Mouse (Mus musculus): Measurements from ENCODE around the gene Pkp2.
"Not testable (repeated sequence)": the region's sequence is repeated elsewhere in the genome, so short reads cannot be mapped to it uniquely, and the experiment has no call there.

Pkp2 gene

DNA sequence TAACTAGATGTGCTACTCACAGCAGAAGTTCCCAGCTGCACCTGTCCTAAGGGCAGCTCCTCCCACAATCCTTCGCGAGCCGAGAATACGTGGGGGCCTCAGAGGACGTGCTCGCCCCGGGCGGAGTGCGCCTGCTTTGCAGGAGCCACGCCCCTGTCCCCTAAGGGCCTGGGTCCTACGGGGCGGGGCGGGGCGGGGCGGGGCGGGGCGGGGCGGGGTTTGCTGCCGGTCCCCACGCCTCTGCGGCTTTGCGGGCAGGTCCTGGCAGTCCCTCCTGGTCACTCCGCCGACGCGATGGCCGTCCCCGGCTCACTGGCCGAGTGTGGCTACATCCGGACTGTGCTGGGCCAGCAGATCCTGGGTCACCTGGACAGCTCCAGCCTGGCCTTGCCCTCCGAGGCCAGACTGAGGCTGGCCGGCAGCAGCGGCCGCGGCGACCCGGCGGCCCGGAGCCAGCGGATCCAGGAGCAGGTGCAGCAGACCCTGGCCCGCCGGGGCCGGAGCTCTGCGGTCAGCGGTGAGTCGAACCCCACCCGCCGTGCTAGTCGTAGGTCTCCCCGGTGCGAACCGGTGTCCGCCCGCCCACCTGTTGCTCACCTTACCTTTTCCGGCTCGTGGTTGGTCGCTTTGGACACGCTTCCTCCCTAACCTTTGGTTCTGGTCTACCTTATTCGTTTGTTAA, at the start of gene Pkp2:
Pkp2 (plus strand) TSS at position 240 of the 682 bp plus-strand sequence.
- DNase-seq (ENCODE audit: low read depth, low spot score): no peak

DNA sequence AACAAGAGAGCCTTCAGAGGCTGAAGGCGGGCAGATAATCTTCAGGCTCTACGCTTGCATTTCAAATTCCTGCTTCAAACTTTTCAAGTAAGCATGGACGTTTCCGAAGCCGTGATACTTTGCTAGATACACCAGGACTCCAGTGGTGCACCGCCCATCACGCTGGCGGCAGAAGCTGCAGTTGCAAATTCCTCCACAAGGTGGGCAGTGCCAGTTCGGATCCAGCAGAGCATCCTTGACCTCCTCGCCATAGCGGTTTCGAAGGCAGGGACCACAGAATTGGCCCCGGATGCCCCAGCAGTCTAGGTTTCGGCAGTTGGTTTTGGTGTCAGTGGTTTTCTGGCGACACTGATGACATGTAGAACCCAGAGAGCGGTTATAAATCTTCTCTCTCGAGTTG, 15.7 kb upstream of the Pkp2 start:
- DNase-seq (ENCODE audit: low read depth, low spot score): no peak

DNA sequence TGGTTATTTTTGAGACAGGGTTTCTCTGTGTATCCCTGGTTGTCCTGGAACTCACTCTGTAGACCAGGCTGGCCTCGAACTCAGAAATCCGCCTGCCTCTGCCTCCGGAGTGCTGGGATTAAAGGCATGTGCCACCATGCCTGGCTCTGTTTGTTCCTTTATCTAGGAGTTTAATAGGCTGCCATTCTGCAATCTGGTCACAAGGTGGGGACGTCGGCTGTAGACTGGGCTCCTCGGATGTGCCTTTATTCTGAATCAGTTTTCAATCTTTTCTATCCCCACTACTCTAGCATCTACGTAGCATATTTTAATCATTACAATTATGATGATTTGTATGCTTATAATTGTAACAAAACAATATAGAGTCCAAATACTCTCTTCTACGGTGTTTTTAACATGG, 11.1 kb upstream of the Pkp2 start:
- not testable (repeated sequence) for DNase-seq (ENCODE audit: low read depth, low spot score)

DNA sequence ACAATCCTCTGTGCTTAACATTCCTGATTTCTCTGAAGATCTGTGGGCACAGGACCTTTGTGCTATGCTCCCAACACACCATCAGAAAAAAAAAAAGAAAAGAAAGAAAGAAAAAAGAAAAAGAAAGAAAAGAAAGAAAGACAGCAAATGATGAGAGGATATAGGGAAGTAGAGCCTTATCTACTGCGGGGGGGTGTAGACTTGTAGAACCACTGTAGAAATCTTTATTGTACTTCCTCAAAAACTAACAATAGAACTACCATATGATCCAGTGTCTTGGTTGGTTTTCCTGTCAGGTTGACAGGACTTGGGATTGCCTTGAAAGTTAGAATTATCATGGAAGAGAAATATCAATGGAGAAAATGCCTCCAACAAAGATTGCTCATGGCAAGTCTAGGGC, 8.5 kb upstream of the Pkp2 start:
- no peak for DNase-seq (ENCODE audit: low read depth, low spot score)

DNA sequence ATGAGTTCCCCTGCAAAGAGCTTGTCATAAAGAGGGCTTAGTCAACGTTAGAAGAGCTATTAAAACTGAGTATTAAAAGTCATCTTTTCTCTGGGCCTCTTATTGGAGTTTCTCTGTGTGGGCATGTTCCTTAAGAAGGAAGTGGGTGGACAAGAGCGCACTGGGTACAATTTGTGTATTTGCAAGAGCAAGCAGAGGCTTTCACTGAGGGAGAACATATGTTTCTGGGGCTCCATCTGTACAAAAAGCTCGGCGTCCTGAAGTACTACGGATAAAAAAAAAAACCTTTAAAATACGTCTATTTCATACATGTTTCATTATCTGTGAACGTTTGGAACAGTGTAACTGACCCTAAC, 417 bp upstream of the Pkp2 start:
- no peak for DNase-seq (ENCODE audit: low read depth, low spot score)

DNA sequence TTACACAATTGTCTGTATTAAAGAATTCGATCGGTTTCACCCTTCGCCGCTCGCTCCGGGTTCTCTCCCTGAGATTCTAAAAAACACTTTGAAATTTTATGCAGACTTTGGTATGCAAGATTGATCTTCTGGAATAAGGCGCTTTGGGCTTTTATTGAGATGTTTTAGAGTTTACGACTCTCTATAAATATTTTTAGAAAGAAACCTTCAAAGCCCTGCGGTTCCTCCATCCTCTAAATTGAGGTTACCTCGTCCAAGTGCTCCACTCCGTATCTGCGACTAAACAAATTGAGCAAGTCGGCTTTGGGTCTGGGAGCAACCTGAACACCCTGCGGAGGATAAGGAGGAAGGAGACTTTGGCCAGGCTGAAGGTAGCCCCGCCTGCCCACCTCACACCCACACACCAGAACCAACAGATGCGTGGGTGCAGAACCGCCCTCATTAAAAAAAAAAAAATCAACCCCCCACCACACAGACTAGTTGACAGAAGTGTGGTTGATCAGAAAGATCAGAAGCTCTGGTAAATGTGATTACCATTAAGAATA, 715 bp downstream of the Pkp2 start:
- DNase-seq (ENCODE audit: low read depth, low spot score): no peak

DNA sequence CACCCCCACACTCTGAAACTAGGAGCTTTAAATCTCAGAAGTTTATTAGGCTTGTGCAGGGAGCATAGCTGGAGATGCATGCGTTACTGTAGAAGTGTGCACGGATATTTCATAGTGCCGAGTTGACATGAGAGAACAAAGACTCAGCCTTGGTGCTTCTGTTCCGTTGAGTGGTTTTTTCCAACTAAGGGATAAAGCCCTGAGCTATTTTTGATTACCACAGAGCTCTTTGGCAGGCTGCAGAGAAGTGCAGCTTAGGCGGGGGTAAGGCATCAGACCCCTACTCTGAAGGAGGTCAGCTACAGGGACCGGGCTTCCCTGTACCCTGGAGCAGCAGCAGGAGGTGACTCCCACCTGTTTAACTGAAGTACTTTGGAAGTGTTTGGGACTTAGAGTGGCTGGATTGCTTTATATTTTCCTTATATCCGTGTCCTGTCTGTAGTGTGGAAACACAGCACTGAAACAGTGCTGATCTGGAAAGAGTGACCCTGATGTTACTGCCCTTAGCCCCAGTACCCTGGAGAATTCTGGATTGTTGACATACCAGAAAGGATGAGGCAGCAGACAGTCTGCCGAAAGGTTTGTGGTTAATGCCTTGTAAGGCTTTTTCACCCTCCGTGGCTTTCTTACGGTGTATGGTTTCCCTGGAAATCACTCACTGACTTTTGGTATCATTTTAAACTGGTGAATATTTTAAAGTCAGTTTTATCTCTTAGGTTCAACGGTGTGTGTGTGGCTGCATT, 2.7 kb downstream of the Pkp2 start:
- DNase-seq (ENCODE audit: low read depth, low spot score): no peak

DNA sequence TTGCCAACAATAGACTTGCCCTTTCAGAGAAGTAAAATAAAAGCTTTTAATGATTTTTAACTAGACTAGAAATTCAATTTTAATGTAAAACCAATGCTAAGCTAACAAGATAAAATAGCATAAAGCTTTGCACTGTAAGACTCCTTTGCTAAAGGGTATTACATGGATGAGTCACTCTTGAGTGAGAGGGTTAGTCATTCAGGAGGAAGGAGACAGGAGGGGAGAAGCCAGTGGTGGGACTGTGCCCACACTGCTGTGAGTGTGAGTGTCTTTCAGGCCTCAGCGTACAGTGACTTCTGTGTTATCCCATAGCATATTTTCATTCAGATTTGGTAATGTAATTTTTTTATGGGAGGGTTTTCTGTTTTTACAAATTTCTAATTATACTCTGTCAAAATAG, 3.8 kb downstream of the Pkp2 start:
- DNase-seq (ENCODE audit: low read depth, low spot score): no peak

DNA sequence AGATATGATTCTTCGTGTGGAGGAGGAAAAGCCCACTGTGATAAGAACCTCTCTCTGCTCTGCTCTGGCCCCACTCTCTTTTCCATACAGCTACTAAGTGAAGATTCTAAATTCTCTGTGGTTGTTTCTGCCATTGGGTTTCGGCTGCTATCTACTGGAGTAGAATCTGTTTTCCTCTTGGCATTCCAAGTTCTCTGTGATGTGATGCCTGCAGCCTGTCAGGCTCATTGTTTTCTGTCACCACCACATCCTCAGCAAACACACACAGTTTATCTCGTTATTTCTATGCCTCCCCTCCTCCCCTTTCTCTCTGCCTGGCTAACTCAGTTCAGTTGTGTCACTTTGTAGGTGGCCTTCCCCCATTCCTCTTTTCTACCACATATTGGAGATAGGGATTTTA, 6.7 kb downstream of the Pkp2 start:
- no peak for DNase-seq (ENCODE audit: low read depth, low spot score)

DNA sequence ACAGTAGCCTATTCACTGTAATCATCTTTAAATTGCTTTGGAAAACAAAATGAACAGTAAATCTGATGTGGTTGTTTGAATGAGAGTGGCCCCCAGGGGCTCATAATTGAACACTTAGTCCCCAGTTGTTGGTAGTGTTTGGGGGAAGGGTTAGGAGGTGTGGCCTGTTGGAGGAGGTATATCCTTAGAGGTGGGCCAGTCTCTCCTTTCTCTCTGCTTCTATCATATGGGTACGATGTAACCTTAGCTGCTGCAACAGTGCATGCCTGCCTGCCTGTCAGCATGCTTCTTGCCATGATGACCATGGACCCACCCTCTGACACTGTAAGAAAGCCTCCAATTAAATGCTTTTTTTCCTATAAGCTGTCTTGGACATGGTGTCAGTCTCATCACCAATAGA, 9.5 kb downstream of the Pkp2 start:
- no peak for DNase-seq (ENCODE audit: low read depth, low spot score)

DNA sequence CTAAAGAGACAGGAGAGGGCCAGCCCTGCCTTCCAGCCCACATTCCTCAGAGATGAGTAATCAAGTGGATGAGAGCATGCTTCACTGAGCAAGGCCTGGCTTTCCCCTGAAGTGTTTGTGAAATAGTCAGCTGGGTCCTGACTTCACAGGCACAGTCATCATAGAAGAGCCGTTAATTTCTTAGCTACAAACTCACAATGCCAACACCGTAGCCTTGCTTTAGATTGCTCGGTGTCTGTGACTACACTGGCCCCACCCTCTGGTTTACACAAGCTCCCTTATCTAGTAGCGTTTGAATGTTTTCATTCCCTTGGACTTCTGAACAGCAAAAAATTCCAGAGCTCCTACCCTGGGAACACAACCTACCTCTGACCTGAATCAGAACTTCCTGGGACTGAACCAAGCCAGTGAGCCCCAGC, 11.4 kb downstream of the Pkp2 start:
- no peak for DNase-seq (ENCODE audit: low read depth, low spot score)

DNA sequence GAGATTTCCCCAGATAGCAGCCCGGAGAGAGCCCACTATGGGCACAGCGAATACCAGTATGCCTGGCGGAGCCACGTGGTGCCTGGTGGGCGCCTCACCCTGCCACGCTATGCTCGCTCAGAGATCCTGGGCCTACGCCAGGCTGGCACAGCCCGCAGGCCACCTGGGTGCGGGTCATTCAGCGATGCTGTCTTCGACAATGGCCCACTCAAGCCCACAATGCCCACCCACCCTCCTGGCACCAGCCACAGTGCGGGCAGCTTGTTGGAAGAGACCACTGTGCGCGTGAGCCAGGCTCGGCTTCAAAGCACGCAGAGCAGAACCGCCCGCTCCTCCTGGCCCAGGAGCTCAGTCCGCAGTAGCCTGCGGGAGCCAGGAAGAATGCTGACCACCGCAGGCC, 12.7 kb downstream of the Pkp2 start:
- DNase-seq (ENCODE audit: low read depth, low spot score): no peak

DNA sequence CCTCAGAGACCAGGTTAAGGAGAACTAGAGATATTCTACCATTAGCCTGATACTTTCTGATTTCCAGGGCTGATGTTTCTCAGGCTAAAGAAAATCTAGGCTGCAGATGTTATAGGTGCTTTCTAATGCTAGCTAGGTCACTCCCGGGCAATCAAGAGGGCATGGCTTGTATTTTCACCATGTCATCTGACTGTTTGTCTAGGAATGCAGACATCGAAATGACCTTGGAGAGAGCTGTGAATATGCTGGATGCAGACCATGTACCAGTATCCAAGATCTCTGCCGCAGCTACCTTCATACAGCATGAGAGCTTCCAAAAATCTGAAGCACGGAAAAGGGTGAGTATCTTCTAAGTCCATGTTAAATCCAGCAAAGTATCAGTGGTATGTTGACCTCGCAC, 17.3 kb downstream of the Pkp2 start:
- no peak for DNase-seq (ENCODE audit: low read depth, low spot score)

DNA sequence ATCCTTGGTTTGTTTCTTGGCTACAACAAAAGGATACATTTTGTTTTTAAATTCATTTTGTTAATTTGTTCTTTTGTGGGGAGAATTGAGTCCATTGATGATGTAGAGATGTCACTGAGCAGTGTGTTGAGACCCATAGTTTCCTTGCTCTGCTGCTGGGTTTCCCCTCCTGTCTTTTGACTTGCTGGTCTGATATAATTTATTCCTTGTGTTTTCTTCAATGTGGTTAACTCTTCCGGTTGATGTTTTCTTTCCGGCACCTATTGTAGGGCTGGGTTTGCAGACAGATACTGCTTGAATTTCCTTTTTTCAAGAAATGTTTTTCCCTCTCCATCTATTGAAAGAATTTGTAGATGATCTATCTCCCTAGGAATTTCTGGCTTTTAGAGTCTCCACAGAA, 20.8 kb downstream of the Pkp2 start:
- DNase-seq (ENCODE audit: low read depth, low spot score): no peak

DNA sequence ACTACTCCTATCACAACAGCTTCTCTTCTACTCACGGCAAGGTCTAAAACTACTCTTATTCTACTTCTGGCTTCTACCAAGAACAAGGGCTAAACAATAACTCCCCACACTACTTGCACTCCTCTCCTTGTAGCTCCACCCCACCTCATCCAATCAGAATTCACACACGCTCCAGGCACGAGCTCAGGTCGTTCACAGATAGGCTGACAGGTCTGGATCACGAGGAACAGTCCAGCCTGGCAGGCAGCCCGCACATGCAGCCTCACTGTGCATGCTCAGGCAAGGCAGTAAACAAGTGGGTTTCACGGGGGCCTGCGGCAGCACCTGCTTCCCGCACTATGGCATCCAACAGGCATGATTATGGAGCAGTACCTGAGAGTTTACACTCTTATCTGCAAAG, 23.6 kb downstream of the Pkp2 start:
- not testable (repeated sequence) for DNase-seq (ENCODE audit: low read depth, low spot score)

DNA sequence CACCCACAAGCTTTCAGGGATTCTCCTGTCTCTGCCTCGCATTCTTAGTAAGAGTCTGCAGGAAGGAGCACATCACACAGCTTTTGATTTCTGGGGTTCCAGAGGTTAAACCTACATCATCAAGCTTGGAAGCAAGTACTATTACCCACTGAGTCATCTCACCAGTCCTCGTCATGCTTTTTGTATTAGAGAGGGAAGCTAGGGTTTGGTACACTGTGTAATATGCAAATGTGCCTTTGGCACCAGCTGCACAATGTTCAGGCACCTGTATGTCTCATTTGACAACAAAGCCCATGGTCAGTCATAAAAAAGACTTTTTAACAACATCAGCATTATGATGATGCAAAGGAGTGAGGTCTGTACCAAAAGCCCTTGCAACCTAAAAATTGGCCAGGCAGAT, 25.2 kb downstream of the Pkp2 start:
- DNase-seq (ENCODE audit: low read depth, low spot score): no peak

DNA sequence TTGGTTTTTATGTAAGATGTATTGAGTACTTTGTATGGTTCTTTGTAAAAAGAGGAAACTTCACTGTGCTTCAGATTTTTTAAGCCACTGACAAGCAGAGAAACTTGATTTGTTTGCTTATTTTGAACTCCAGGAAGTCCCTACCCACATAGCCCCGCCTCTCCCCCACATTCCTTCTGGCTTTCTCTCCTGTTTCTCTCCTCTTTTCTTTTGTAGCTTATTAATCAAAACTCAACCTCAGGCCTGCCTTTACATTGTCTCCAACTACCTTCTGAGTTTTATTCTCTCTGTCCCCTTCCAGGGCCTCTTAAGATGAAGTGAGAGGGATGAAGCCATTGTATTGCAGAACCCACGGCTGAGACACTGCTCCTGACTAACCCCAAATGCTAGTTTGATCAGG, 31.6 kb downstream of the Pkp2 start:
- DNase-seq (ENCODE audit: low read depth, low spot score): no peak

DNA sequence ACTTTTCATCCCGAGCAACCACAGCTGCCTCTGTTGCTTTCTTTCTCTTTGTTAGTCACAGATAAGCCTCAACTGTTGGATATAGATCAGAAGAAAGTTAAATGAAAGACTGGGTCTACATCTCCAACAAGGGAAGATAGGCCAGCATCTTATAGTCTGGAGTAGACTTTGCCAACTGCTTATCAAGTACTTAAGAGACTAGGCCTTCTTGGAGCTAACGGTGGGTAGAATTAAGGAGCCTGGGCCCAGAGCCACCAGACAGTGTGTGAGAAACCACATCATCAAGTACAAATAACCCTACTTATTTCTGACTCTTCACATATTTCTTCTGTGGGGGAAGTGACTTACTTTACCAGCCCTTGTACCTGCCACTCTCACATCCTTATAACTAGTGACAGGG, 37.4 kb downstream of the Pkp2 start:
- DNase-seq (ENCODE audit: low read depth, low spot score): no peak

DNA sequence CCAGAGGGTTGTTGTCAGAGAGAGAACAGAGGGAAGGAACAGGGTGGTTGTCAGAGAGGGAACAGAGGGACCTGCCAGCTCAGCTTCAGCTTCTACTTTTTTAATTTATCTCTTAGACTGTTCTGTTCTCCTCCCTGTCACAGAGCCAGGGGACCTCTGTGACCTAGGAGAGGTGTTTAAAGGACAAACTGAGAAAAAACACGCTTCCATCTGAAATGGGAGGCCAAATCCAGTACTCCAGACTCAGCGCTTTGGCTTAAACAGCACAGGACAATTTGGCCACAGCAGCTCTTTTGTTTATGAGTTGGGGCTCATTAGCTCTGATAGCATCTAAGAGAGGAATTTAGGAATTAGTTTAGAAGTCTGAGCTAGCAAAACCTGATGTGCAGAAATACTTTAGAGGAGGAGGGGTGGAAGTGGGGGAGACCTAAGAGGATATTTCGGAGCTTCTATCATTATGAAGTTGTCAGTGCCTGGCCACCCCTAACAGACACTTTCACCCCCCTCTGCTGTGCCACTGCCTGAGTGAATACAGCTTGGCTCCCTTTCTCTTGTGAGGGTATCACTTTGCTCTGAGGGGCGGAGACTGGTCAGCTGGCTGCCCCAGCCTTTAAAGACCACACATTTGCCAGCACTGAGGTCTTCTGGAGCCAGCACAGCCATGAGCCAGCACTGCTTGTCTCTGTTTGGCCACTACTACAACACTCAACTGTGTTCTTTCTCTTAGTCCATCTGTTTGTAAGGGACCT, 40.4 kb downstream of the Pkp2 start:
- DNase-seq (ENCODE audit: low read depth, low spot score): no peak

DNA sequence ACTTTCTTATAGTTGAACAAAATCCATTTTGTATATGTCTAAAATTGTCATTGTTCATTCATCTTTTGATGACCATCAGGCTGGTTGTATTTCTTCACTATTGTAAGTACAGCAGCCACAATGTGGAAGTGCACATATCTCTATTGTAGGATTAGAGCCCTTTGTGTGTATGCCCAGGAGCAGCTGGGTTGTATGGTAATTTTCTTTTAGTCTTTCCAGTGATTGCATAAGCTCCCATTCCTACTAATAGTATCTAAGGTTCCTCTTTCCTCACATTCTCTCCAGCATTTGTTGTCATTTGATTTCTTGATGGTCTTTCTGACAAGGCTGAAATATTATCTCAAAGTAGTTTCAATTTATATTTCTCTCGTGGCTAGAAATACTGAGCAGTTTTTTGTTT, 42.1 kb downstream of the Pkp2 start:
- no peak for DNase-seq (ENCODE audit: low read depth, low spot score)

DNA sequence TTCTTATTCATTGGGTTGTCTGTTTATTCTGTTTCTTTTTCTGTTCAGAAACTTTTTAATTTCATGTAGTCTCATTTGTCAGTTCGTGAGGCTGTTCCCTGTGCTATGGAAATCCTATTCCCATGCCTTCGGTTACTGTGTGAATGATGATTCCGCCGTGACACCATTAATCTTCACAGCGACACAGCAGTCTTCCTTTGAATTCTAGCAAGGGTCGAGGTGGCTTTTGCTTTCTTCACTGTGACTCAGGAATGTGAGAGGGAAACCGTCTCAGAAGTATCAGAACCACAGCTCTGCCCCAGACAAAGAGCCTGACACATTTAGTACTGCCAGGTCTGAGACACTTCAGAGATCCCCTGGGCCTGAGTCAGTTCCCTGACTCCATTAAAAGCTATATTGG, 42.8 kb downstream of the Pkp2 start:
- DNase-seq (ENCODE audit: low read depth, low spot score): no peak

DNA sequence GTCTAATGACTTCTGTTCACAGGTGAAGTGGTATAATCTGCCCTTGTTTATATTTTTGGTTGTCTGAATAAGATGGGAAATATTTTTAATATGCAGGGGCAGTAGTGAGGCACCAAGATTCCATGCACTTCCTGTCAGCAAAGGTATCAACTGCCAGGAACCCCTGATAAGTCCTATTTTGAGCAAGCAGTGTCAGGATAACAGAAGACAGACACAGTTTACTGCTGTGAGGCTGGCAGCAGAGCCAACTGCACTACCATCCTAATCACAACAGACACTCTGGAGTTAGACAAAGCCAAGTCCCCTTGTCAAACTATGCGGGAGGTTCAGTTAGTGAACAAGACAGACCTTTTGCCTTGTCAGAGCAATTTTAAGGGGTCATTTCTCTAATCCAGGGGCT, 43.6 kb downstream of the Pkp2 start:
- no peak for DNase-seq (ENCODE audit: low read depth, low spot score)

DNA sequence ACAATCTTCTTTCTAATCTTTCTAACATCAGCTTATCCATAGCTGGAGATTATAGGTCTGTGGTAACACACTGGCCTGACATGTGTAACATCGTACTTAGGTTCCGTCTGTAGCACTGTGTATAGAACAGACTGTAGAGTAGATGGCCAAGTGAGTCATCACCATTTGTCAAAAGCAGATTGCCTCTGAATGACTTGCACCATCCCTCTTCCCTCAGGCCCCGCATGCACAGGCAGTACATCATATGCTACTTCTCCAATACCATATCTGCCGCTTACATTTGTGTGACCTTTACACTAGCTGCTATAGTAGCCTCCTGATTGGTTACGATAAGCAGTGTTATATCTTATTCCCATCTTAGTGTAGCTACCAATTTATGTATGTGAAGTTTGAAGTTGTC, 47.8 kb downstream of the Pkp2 start:
- no peak for DNase-seq (ENCODE audit: low read depth, low spot score)

Measured in c-Kit-negative CD71-positive TER-119-positive erythroid progenitor cells, embryonic 14.5 days (primary cell).